16 mouse cellular contexts compared by ENCODE assay signal in the genomic region with DNA sequence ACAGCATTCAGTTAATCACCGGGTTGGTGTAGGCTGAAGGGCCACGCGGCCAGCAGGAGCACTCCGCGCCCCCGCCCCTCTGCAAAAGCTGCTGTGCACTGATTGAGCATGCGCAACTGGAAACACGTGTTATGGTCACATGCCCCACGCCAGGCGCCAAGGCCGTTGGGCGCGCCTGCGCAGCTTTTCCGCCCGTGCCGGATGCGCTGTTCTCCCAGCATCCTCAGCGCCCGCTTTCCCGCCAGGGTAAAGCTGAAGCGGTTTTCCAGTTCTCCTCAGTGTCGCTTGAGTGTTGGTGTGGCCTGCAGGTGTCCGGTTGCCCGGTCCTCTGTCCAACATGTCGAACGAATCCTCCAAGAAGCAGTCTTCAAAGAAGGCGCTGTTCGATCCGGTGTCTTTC.
"Had no signal": no experiment of that assay in that cellular context is flagged by ENCODE, and none has a peak within 500 bp of the region (broad histone marks: within the 10 kb centered on the region; RNA-seq: fewer than 3 reads in every experiment).

Slc25a31 (plus strand) TSS at position 201 of the 400 bp plus-strand sequence.

- H3K9me3 ChIP-seq: midbrain, embryonic 15.5 days; neural tube, embryonic 13.5 days; stomach, embryonic 15.5 days had no signal

- ATAC-seq: lung, postnatal 0 days; midbrain, embryonic 15.5 days had no signal

- H3K4me2 ChIP-seq: limb, embryonic 13.5 days; midbrain, embryonic 11.5 days; midbrain, embryonic 15.5 days; neural tube, embryonic 13.5 days; stomach, embryonic 15.5 days had no signal

- DNase-seq: kidney, adult 2 months; kidney, postnatal 25 days; layer of hippocampus, postnatal 36 days; lung, adult 2 months; lung, postnatal 36 days; retina, postnatal 1 day; right cerebral cortex, postnatal 4 days; thymus, adult 18-20 months; thymus, postnatal 14 days had no signal

- H3K27ac ChIP-seq: limb, embryonic 13.5 days; liver, embryonic 14.5 days; midbrain, embryonic 15.5 days; neural tube, embryonic 13.5 days; stomach, embryonic 15.5 days had no signal

- H3K9ac ChIP-seq: limb, embryonic 13.5 days; liver, embryonic 14.5 days; midbrain, embryonic 15.5 days; neural tube, embryonic 13.5 days; stomach, embryonic 15.5 days had no signal

- H3K27me3 ChIP-seq: limb, embryonic 13.5 days; midbrain, embryonic 15.5 days; neural tube, embryonic 13.5 days; stomach, embryonic 15.5 days had no signal

- H3K36me3 ChIP-seq: limb, embryonic 13.5 days; midbrain, embryonic 15.5 days; neural tube, embryonic 13.5 days; stomach, embryonic 15.5 days had no signal

- H3K4me1 ChIP-seq: limb, embryonic 13.5 days; midbrain, embryonic 15.5 days; neural tube, embryonic 13.5 days; stomach, embryonic 15.5 days had no signal

- H3K4me3 ChIP-seq: limb, embryonic 13.5 days; midbrain, embryonic 15.5 days; neural tube, embryonic 13.5 days; stomach, embryonic 15.5 days had no signal
